Mouse (Mus musculus) erythroblast, adult 5-6 weeks (primary cell): Measurements from ENCODE around the gene Vezf1. TPM values are rescaled to one million over a fixed set of nuclear protein-coding genes. Genes with fewer than 3 reads are reported as not detected.

Experiments
- ATAC-seq: replicated peaks from 2 replicates; pipeline ENCODE4 v1.8.0; 2016; ENCODE audit warnings: moderate number of reproducible peaks, mild to moderate bottlenecking, moderate TSS enrichment, inconsistent platforms; ENCODE audit not compliant: poor library complexity, low FRiP score, severe bottlenecking
- total RNA-seq, 2 experiments: library from RNA; stranded (forward) in 1 of 2; stranded (reverse) in 1 of 2; fragments of 150-400 nt in 1 of 2; fragments of 200-764, 138-1000 nt in 1 of 2; gene quantifications; 2 replicates each; pipeline versions ENCODE4 v1.2.3 to v1.2.4; 2015 to 2017; ENCODE audit warnings: low replicate concordance in 2 of 2

The Vezf1 gene
- total RNA-seq, 2 experiments from 2014 or later, result 7.9 to 15.8 TPM

- no peak for ATAC-seq
These were observed 22.2 kb downstream of the Vezf1 start for GRCm38 (mm10) chr11:88090293-88090692.

GRCm38 (mm10) chr11:88091949-88092348 lies 23.9 kb downstream of the Vezf1 start:
- ATAC-seq, result no peak

- no peak for ATAC-seq
These were observed 29.1 kb downstream of the Vezf1 start for GRCm38 (mm10) chr11:88097173-88097572.

GRCm38 (mm10) chr11:88098021-88098729 lies 30.1 kb downstream of the Vezf1 start, which contains the start of gene Cuedc1:
Cuedc1 (plus strand) TSS chr11:88098058.
- no peak for ATAC-seq

- ATAC-seq, result no peak
These were observed 30.9 kb downstream of the Vezf1 start for GRCm38 (mm10) chr11:88098787-88099598.

GRCm38 (mm10) chr11:88099599-88100023 lies 31.5 kb downstream of the Vezf1 start:
- ATAC-seq, result no peak

- ATAC-seq, result no peak
These were observed 32.1 kb downstream of the Vezf1 start for GRCm38 (mm10) chr11:88100170-88100569.

- no peak for ATAC-seq
These were observed 35.3 kb downstream of the Vezf1 start for GRCm38 (mm10) chr11:88103214-88103941.

- no peak for ATAC-seq
These were observed 37.6 kb downstream of the Vezf1 start for GRCm38 (mm10) chr11:88105494-88106291.

- no peak for ATAC-seq
These were observed 38.1 kb downstream of the Vezf1 start for GRCm38 (mm10) chr11:88106292-88106554.

- ATAC-seq, result no peak
These were observed 39.3 kb downstream of the Vezf1 start for GRCm38 (mm10) chr11:88107365-88107764.

- no peak for ATAC-seq
These were observed 42.0 kb downstream of the Vezf1 start for GRCm38 (mm10) chr11:88110031-88110594.

GRCm38 (mm10) chr11:88112078-88112477 lies 44.0 kb downstream of the Vezf1 start:
- ATAC-seq, result no peak

GRCm38 (mm10) chr11:88112677-88113333 lies 44.7 kb downstream of the Vezf1 start:
- ATAC-seq, result no peak

- no peak for ATAC-seq
These were observed 45.6 kb downstream of the Vezf1 start for GRCm38 (mm10) chr11:88113543-88114271.

GRCm38 (mm10) chr11:88114871-88115301 lies 46.8 kb downstream of the Vezf1 start:
- ATAC-seq, result no peak

- no peak for ATAC-seq
These were observed 48.5 kb downstream of the Vezf1 start for GRCm38 (mm10) chr11:88116568-88116967.

GRCm38 (mm10) chr11:88117356-88118090 lies 49.4 kb downstream of the Vezf1 start:
- no peak for ATAC-seq
